Mouse (Mus musculus) megakaryocyte, embryonic 14.5 days (primary cell): ENCODE results near the gene Acan.

Experiments used
- FLI1 ChIP-seq: IDR thresholded peaks from 2 replicates; pipeline ENCODE4 v1.6.1; 2012; ENCODE audit warnings: low read length, inconsistent platforms, mixed read lengths
- GATA1 ChIP-seq: IDR thresholded peaks from 3 replicates; pipeline ENCODE4 v1.6.1; 2012; ENCODE audit warnings: mixed read lengths, low read length, inconsistent platforms, borderline replicate concordance

DNA sequence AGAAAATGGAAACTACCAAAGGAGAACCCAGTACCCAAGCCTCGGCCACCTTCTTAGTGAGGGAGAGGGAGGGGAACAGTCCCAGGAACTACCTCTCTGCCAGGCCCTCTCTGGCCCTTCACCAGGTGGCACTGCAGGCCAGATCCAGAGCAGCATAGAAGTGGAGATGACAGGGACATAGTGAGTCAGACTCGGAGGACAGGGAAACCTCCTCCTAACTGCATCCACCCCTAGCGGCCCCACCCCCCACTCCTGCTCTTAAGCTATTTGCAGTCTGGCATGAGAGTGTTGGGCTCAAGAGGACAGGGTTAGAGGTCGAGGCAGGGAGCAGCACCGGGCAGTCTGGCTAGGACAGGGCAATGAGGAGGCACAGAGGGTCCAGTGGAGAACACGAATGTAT is 80.1 kb downstream of the Acan start:
- TF ChIP-seq GATA1 = no peak
- no peak for TF ChIP-seq FLI1
